Mouse (Mus musculus): ENCODE measurements around the gene Wiz.

Wiz gene

GRCm38 (mm10) chr17:32389101-32389659, at the start of gene Wiz:
Wiz (minus strand) TSS chr17:32389439.
- in situ Hi-C loops (cut with MboI; ENCODE audit: unreplicated experiment in 2 of 2): loop anchor here in 1 of 2 experiments (10.0 kb wide), 2 partner anchors 46 to 106 kb away; no protein-coding TSS in a partner anchor

- in situ Hi-C loops (cut with MboI; ENCODE audit: unreplicated experiment in 2 of 2): loop anchor here in 1 of 2 experiments (10.0 kb wide), 1 partner anchor 52 kb away; the partner anchor contains the start of gene Wiz
These were observed 47.9 kb upstream of the Wiz start for GRCm38 (mm10) chr17:32437106-32437505.

GRCm38 (mm10) chr17:32435151-32435550, 45.9 kb upstream of the Wiz start:
- in situ Hi-C loops (cut with MboI; ENCODE audit: unreplicated experiment in 2 of 2): loop anchor here in 1 of 2 experiments (10.0 kb wide), 1 partner anchor 50 kb away; the partner anchor contains the start of gene Wiz

- in situ Hi-C loops (cut with MboI; ENCODE audit: unreplicated experiment in 2 of 2): loop anchor here (5.0 to 10.0 kb wide), 3 partner anchors 50 to 92 kb away; partner anchors contain the start of genes Akap8l (in 1 of the 2) and Wiz (in 1 of the 2)
These were observed 45.1 kb upstream of the Wiz start for GRCm38 (mm10) chr17:32434324-32434723.

- in situ Hi-C loops (cut with MboI; ENCODE audit: unreplicated experiment in 2 of 2): loop anchor here (5.0 to 10.0 kb wide), 3 partner anchors 47 to 90 kb away; partner anchors contain the start of genes Akap8l (in 1 of the 2) and Wiz (in 1 of the 2)
These were observed 42.7 kb upstream of the Wiz start for GRCm38 (mm10) chr17:32431972-32432371.

- in situ Hi-C loops (cut with MboI; ENCODE audit: unreplicated experiment in 2 of 2): loop anchor here in 1 of 2 experiments (5.0 kb wide), 1 partner anchor 34 kb away; no protein-coding TSS in a partner anchor
These were observed 37.4 kb upstream of the Wiz start for GRCm38 (mm10) chr17:32426610-32427009.

- in situ Hi-C loops (cut with MboI; ENCODE audit: unreplicated experiment in 2 of 2): no loop called here
These were observed 34.8 kb upstream of the Wiz start, which contains the start of gene Pglyrp2 for GRCm38 (mm10) chr17:32424034-32424433. Pglyrp2 (minus strand) TSS chr17:32424167.

GRCm38 (mm10) chr17:32420781-32421180, 31.5 kb upstream of the Wiz start:
- in situ Hi-C loops (cut with MboI; ENCODE audit: unreplicated experiment in 2 of 2): no loop called here

- in situ Hi-C loops (cut with MboI; ENCODE audit: unreplicated experiment in 2 of 2): no loop called here
These were observed 30.8 kb upstream of the Wiz start for GRCm38 (mm10) chr17:32419989-32420388.

- in situ Hi-C loops (cut with MboI; ENCODE audit: unreplicated experiment in 2 of 2): no loop called here
These were observed 27.5 kb upstream of the Wiz start for GRCm38 (mm10) chr17:32416771-32417170.

- in situ Hi-C loops (cut with MboI; ENCODE audit: unreplicated experiment in 2 of 2): no loop called here
These were observed 26.3 kb upstream of the Wiz start for GRCm38 (mm10) chr17:32415417-32416020.

GRCm38 (mm10) chr17:32411898-32412297, 22.7 kb upstream of the Wiz start:
- in situ Hi-C loops (cut with MboI; ENCODE audit: unreplicated experiment in 2 of 2): no loop called here

GRCm38 (mm10) chr17:32403417-32403816, 14.2 kb upstream of the Wiz start, which contains the start of gene Rasal3:
Rasal3 (minus strand) TSS chr17:32403583.
- in situ Hi-C loops (cut with MboI; ENCODE audit: unreplicated experiment in 2 of 2): no loop called here

GRCm38 (mm10) chr17:32402779-32403157, 13.5 kb upstream of the Wiz start:
- in situ Hi-C loops (cut with MboI; ENCODE audit: unreplicated experiment in 2 of 2): no loop called here

- in situ Hi-C loops (cut with MboI; ENCODE audit: unreplicated experiment in 2 of 2): no loop called here
These were observed 13.0 kb upstream of the Wiz start for GRCm38 (mm10) chr17:32402011-32402778.

GRCm38 (mm10) chr17:32396266-32396665, 7.0 kb upstream of the Wiz start:
- in situ Hi-C loops (cut with MboI; ENCODE audit: unreplicated experiment in 2 of 2): no loop called here

GRCm38 (mm10) chr17:32393944-32394343, 4.7 kb upstream of the Wiz start:
- in situ Hi-C loops (cut with MboI; ENCODE audit: unreplicated experiment in 2 of 2): loop anchor here in 1 of 2 experiments (5.0 kb wide), 1 partner anchor 33 kb away; no protein-coding TSS in a partner anchor

GRCm38 (mm10) chr17:32388370-32389100, 704 bp downstream of the Wiz start:
- in situ Hi-C loops (cut with MboI; ENCODE audit: unreplicated experiment in 2 of 2): loop anchor here in 1 of 2 experiments (10.0 kb wide), 2 partner anchors 46 to 106 kb away; no protein-coding TSS in a partner anchor

GRCm38 (mm10) chr17:32387986-32388369, 1.3 kb downstream of the Wiz start:
- in situ Hi-C loops (cut with MboI; ENCODE audit: unreplicated experiment in 2 of 2): loop anchor here in 1 of 2 experiments (10.0 kb wide), 2 partner anchors 47 to 107 kb away; no protein-coding TSS in a partner anchor
